Mouse (Mus musculus) testis, adult 2 months (tissue): ENCODE measurements around the gene Selenov.

ENCODE experiments used
- CTCF ChIP-seq: fragments of 200-500 bp; IDR thresholded peaks from 2 replicates; pipeline ENCODE4 v1.5.1; 2012; ENCODE audit warnings: low read depth, mild to moderate bottlenecking, inconsistent platforms, low read length, moderate library complexity; ENCODE audit not compliant: control insufficient read depth, insufficient read depth, insufficient replicate concordance
- POLR2A ChIP-seq: fragments of 200-500 bp; IDR thresholded peaks from 2 replicates; pipeline ENCODE4 v1.6.1; 2012; ENCODE audit warnings: low read depth, mild to moderate bottlenecking, inconsistent platforms, low read length, moderate library complexity; ENCODE audit not compliant: control insufficient read depth

DNA sequence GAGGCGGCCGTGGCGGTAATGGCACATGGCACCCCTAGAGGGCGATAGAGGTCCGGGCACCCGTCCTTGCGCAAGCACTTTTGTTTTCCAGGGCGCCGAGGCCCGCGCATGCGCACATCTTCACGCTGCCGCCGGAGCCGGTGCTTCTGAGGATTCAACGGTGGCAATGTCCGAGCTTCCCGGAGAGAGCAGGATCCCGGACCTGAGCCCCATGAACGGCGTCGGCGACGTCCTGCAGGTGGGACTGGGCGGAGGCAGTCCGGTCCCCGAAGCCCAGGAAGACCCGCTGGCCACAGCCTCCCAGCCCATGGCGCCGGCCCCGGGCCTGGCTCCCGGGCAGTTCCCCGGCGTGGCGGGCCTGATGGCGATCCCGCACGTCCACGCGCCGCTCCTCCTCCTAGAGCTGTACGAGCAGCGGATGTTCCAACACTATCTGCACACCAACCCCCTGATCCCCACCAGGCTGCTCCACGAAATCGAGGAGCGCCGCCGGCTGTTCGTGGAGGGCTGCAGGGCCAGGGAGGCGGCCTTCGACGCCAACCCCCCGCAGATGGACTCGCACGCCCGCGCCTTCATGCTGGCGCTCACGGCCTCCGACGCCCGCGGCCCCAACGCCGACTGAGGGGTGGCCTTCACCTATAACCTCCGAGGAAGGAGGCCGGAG lies 13.2 kb downstream of the Selenov start, which contains the start of gene Eid2b:
- TF ChIP-seq CTCF = peak; percentile 91
- peak; percentile 77 for TF ChIP-seq POLR2A
